Mouse (Mus musculus): ENCODE measurements around the gene Aloxe3. TPM values are rescaled to one million over a fixed set of nuclear protein-coding genes. Genes with fewer than 3 reads are reported as not detected.

The Aloxe3 gene
- polyA plus RNA-seq, 1 experiment: 1.2 TPM

DNA sequence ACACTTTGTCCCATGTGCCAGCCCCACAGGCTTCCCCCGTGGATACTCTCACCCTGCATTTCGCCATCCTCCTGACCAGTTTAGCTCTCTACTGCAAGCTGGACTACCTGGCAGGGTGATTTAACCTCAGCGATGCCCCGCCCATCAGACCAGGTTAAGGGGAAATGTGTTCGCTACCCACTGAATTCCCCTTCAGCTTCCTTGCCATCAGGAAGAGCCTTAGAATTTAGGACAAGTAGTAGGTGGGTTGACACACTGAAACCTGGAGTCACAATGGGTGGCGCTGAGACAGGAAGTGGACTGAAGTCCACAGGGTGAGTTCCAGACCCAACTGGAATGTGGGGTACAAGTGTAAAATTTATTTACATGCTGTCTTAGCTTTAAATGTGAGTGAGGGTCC lies 72.0 kb downstream of the Aloxe3 start, which contains the start of gene Alox8:
TSS of gene Alox8 (minus strand) at position 101 of the 400 bp plus-strand sequence.
- Histone ChIP-seq H3K27me3 (ENCODE audit: control insufficient read depth, insufficient read depth, low read length) (peaks cover 17% of the 10 kb centered on the region), H3K27ac (ENCODE audit: insufficient read depth, low read depth, low read length) (no peak within 1 kb of the TSS), H3K4me3 (ENCODE audit: low read depth, low read length) (peak within 1 kb of the TSS; percentile 11), H3K36me3 (ENCODE audit: control insufficient read depth, insufficient read depth, low read length) (no peaks in the 10 kb centered on the region), H3K4me1 (ENCODE audit: control insufficient read depth, insufficient read depth, insufficient read length, low read length) (no peaks in the 10 kb centered on the region)
- WGBS: 26% methylated on average over 6 of the region's 6 CpGs
- TF ChIP-seq POLR2A (IDR thresholded peaks at IDR 0.05; ENCODE audit: low read depth, low read length) (no peak), CTCF (IDR thresholded peaks at IDR 0.05; ENCODE audit: extremely low read depth, insufficient read length, insufficient replicate concordance, low read depth, low read length) (no peak)

Other genes with a start within 250 kb of the Aloxe3 start
- gene Rnf222, start 237.3 kb upstream of the Aloxe3 start, polyA plus RNA-seq (2012; rRNA removed): not detected in 2 replicates
- 513 and 614 TPM in 2 replicates for gene Rpl26, start 224.3 kb upstream of the Aloxe3 start, polyA plus RNA-seq (2012; rRNA removed)
- not detected in 2 replicates for gene Odf4, start 198.8 kb upstream of the Aloxe3 start, polyA plus RNA-seq (2012; rRNA removed)
- gene Arhgef15, start 168.4 kb upstream of the Aloxe3 start, polyA plus RNA-seq (2012; rRNA removed): 9.9 and 19.5 TPM in 2 replicates
- 13.7 and 21.5 TPM in 2 replicates for gene Slc25a35, start 157.8 kb upstream of the Aloxe3 start, polyA plus RNA-seq (2012; rRNA removed)
- 21.2 and 29.7 TPM in 2 replicates for gene Rangrf, start 150.7 kb upstream of the Aloxe3 start, polyA plus RNA-seq (2012; rRNA removed)
- gene Pfas, start 117.4 kb upstream of the Aloxe3 start, polyA plus RNA-seq (2012; rRNA removed): 4.7 and 6.0 TPM in 2 replicates
- gene Ctc1, start 110.0 kb upstream of the Aloxe3 start, polyA plus RNA-seq (2012; rRNA removed): 14.0 and 20.0 TPM in 2 replicates
- gene Aurkb, start 80.2 kb upstream of the Aloxe3 start, polyA plus RNA-seq (2012; rRNA removed): 15.5 and 30.8 TPM in 2 replicates
- gene Borcs6, start 66.2 kb upstream of the Aloxe3 start, polyA plus RNA-seq (2012; rRNA removed): 13.2 and 28.5 TPM in 2 replicates
- gene Tmem107, start 55.1 kb upstream of the Aloxe3 start, polyA plus RNA-seq (2012; rRNA removed): 11.8 and 12.8 TPM in 2 replicates
- 33.5 and 84.4 TPM in 2 replicates for gene Vamp2, start 37.4 kb upstream of the Aloxe3 start, polyA plus RNA-seq (2012; rRNA removed)
- gene Per1, start 30.7 kb upstream of the Aloxe3 start, polyA plus RNA-seq (2012; rRNA removed): 5.4 and 13.9 TPM in 2 replicates
- gene Hes7, start 5.5 kb upstream of the Aloxe3 start, polyA plus RNA-seq (2012; rRNA removed): 1.1 and 1.7 TPM in 2 replicates
- 0.29 and 0.38 TPM in 2 replicates for gene 9130213A22Rik, start 3.3 kb upstream of the Aloxe3 start, polyA plus RNA-seq (2012; rRNA removed)
- gene Alox12b, start 31.1 kb downstream of the Aloxe3 start, polyA plus RNA-seq (2012; rRNA removed): not detected in 2 replicates
- gene Alox8, start 71.9 kb downstream of the Aloxe3 start, polyA plus RNA-seq (2012; rRNA removed): 0.15 TPM in 1 of 2 replicates, not detected in the other
- not detected in 2 replicates for gene Gucy2e, start 111.1 kb downstream of the Aloxe3 start, polyA plus RNA-seq (2012; rRNA removed)
- gene Cntrob, start 197.9 kb downstream of the Aloxe3 start, polyA plus RNA-seq (2012; rRNA removed): 2.6 and 5.3 TPM in 2 replicates
- gene Trappc1, start 198.1 kb downstream of the Aloxe3 start, polyA plus RNA-seq (2012; rRNA removed): 22.9 and 31.7 TPM in 2 replicates
- gene Kcnab3, start 200.4 kb downstream of the Aloxe3 start, polyA plus RNA-seq (2012; rRNA removed): 0.43 and 0.65 TPM in 2 replicates
- 0.25 and 0.65 TPM in 2 replicates for gene Rnf227, start 214.6 kb downstream of the Aloxe3 start, polyA plus RNA-seq (2012; rRNA removed)
- gene Chd3, start 243.5 kb downstream of the Aloxe3 start, polyA plus RNA-seq (2012; rRNA removed): 86.3 and 240 TPM in 2 replicates